Mouse (Mus musculus) kidney, embryonic 16.5 days (tissue): ENCODE measurements around the gene Slc12a6. TPM values are rescaled to one million over a fixed set of nuclear protein-coding genes. Genes with fewer than 3 reads are reported as not detected.

Source experiments
- ATAC-seq: fragments of 200-750 bp; cut with Nextera tagmentation; 2 replicates; pipeline ENCODE4 v1.8.0; 2017; ENCODE audit warnings: moderate TSS enrichment; ENCODE audit not compliant: low FRiP score, low TSS enrichment
- H3K27ac ChIP-seq: fragments of 300-500 bp; sonication (generic); 2 replicates; pipeline ENCODE4 v1.5.1; 2014; ENCODE audit warnings: low read length
- H3K27me3 ChIP-seq: fragments of 300-500 bp; sonication (generic); 2 replicates; pipeline ENCODE4 v1.6.1; 2014; ENCODE audit warnings: low read length, control low read depth, mixed read lengths; ENCODE audit not compliant: insufficient read depth
- H3K36me3 ChIP-seq: fragments of 300-500 bp; sonication (generic); 2 replicates; pipeline ENCODE4 v1.6.1; 2014; ENCODE audit warnings: low read length, control low read depth, mixed read lengths; ENCODE audit not compliant: insufficient read depth
- H3K4me1 ChIP-seq: fragments of 300-500 bp; sonication (generic); 2 replicates; pipeline ENCODE4 v1.6.1; 2014; ENCODE audit warnings: low read length, control low read depth, mixed read lengths; ENCODE audit not compliant: insufficient read depth
- H3K4me2 ChIP-seq: fragments of 300-500 bp; sonication (generic); replicated peaks from 2 replicates; pipeline ENCODE4 v1.6.1; 2014; ENCODE audit warnings: low read depth, low read length
- H3K4me3 ChIP-seq: fragments of 300-500 bp; sonication (generic); 2 replicates; pipeline ENCODE4 v1.5.1; 2014; ENCODE audit warnings: mild to moderate bottlenecking, low read length
- H3K9ac ChIP-seq: fragments of 300-500 bp; sonication (generic); replicated peaks from 2 replicates; pipeline ENCODE4 v1.6.1; 2014; ENCODE audit warnings: low read length
- H3K9me3 ChIP-seq: fragments of 300-500 bp; sonication (generic); 2 replicates; pipeline ENCODE4 v1.6.1; 2016; ENCODE audit warnings: low read length, control low read depth
- WGBS: fragments of 180-500 bp; shearing (Covaris S2); extraction: QIAGEN DNeasy Blood & Tissue Kit; methylation state at CpG from one replicate; pipeline ENCODE4 v1.1.7; 2014; 5-methylcytosine and 5-hydroxymethylcytosine counted together
- polyA plus RNA-seq: library from polyadenylated mRNA; unstranded; fragments of >200 nt; fragmentation: Nextera tagmentation; extraction: Ambion mirVana; gene quantifications from 2 replicates; pipeline ENCODE4 v1.2.1, GENCODE M21; 2015

The Slc12a6 gene
- polyA plus RNA-seq, 1 experiment from 2014 or later, result 9.4 TPM

- H3K36me3 ChIP-seq, result peaks cover 17% of the 10 kb centered on the region; the same call in 1 of the 2 replicates
- no peaks in the 10 kb centered on the region for H3K27me3 ChIP-seq
- H3K9ac ChIP-seq, result no peak overlapping the region
- H3K9me3 ChIP-seq, result no peaks in the 10 kb centered on the region
- no peak for ATAC-seq
- WGBS, result 85% methylated on average over 3 of the region's 3 CpGs
- no peak overlapping the region for H3K4me2 ChIP-seq
- H3K27ac ChIP-seq, result no peak overlapping the region
- H3K4me1 ChIP-seq, result no peaks in the 10 kb centered on the region
- no peak overlapping the region for H3K4me3 ChIP-seq
Observed at GRCm38 (mm10) chr2:112348246-112348645, 82.6 kb downstream of the Slc12a6 start.

GRCm38 (mm10) chr2:112353685-112354455 is 88.2 kb downstream of the Slc12a6 start:
- peak; percentile 72; the same call in 1 of the 2 replicates for ATAC-seq
- Histone ChIP-seq H3K4me3 (no peak overlapping the region), H3K4me2 (no peak overlapping the region), H3K9me3 (no peaks in the 10 kb centered on the region), H3K36me3 (peaks cover 29% of the 10 kb centered on the region; the same call in 1 of the 2 replicates), H3K27me3 (no peaks in the 10 kb centered on the region), H3K27ac (no peak overlapping the region), H3K4me1 (no peaks in the 10 kb centered on the region), H3K9ac (no peak overlapping the region)
- 48% methylated on average over 7 of the region's 7 CpGs for WGBS

GRCm38 (mm10) chr2:112359611-112360010 is 94.0 kb downstream of the Slc12a6 start:
- Histone ChIP-seq H3K27me3 (no peaks in the 10 kb centered on the region), H3K27ac (no peak overlapping the region)
- ATAC-seq, result peak; percentile 20; the same call in 1 of the 2 replicates

GRCm38 (mm10) chr2:112360012-112360780 is 94.6 kb downstream of the Slc12a6 start:
- no peak overlapping the region for H3K4me3 ChIP-seq
- no peak overlapping the region for H3K4me2 ChIP-seq
- H3K9ac ChIP-seq, result no peak overlapping the region
- peak; percentile 75; the same call in 1 of the 2 replicates for ATAC-seq
- H3K27ac ChIP-seq, result 0 out of 2 replicates have a peak overlapping the region, but pooled peaks have one; percentile 4
- 0 out of 2 replicates have a peak, but pooled peaks cover 8% of the 10 kb centered on the region for H3K4me1 ChIP-seq
- peaks cover 55% of the 10 kb centered on the region for H3K36me3 ChIP-seq
- no peaks in the 10 kb centered on the region for H3K9me3 ChIP-seq
- no peaks in the 10 kb centered on the region for H3K27me3 ChIP-seq
- 52% methylated on average over 12 of the region's 12 CpGs for WGBS

More at GRCm38 (mm10) chr2:112359611-112360010, 94.0 kb downstream of the Slc12a6 start:
- Histone ChIP-seq H3K4me3 (no peak overlapping the region), H3K9me3 (no peaks in the 10 kb centered on the region), H3K36me3 (peaks cover 53% of the 10 kb centered on the region), H3K4me1 (0 out of 2 replicates have a peak, but pooled peaks cover 8% of the 10 kb centered on the region), H3K4me2 (no peak overlapping the region), H3K9ac (no peak overlapping the region)
- 41% methylated on average over 2 of the region's 2 CpGs for WGBS

GRCm38 (mm10) chr2:112360781-112361169 is 95.2 kb downstream of the Slc12a6 start:
- Histone ChIP-seq H3K36me3 (peaks cover 55% of the 10 kb centered on the region), H3K27ac (no peak overlapping the region), H3K27me3 (no peaks in the 10 kb centered on the region), H3K4me3 (no peak overlapping the region), H3K4me1 (0 out of 2 replicates have a peak, but pooled peaks cover 8% of the 10 kb centered on the region), H3K9me3 (no peaks in the 10 kb centered on the region), H3K4me2 (no peak overlapping the region), H3K9ac (no peak overlapping the region)
- ATAC-seq, result peak; percentile 78
- 38% methylated on average over 2 of the region's 2 CpGs for WGBS

GRCm38 (mm10) chr2:112367222-112367621 is 101.6 kb downstream of the Slc12a6 start:
- H3K27ac ChIP-seq, result peak overlapping the region; percentile 88; the same call in 1 of the 2 replicates
- ATAC-seq, result 0 out of 2 replicates have a peak, but pooled peaks have one; percentile 53
- no peaks in the 10 kb centered on the region for H3K27me3 ChIP-seq
- H3K4me2 ChIP-seq, result peak overlapping the region; percentile 80
- peaks cover 20% of the 10 kb centered on the region for H3K36me3 ChIP-seq
- H3K9me3 ChIP-seq, result no peaks in the 10 kb centered on the region
- WGBS, result 14% methylated on average over 15 of the region's 15 CpGs
- peak overlapping the region; percentile 70 for H3K4me3 ChIP-seq
- H3K4me1 ChIP-seq, result peaks cover 9% of the 10 kb centered on the region
- peak overlapping the region; percentile 77 for H3K9ac ChIP-seq

- 1% methylated on average over 46 of the region's 46 CpGs for WGBS
Observed at GRCm38 (mm10) chr2:112367726-112368673, 102.4 kb downstream of the Slc12a6 start, which contains the start of gene Emc4. Gene Emc4 (minus strand): TSS chr2:112368027.

GRCm38 (mm10) chr2:112369941-112370340 is 104.3 kb downstream of the Slc12a6 start:
- Histone ChIP-seq H3K9ac (no peak overlapping the region), H3K36me3 (no peaks in the 10 kb centered on the region), H3K27ac (no peak overlapping the region), H3K9me3 (no peaks in the 10 kb centered on the region), H3K4me3 (no peak overlapping the region), H3K4me2 (no peak overlapping the region), H3K4me1 (peaks cover 9% of the 10 kb centered on the region), H3K27me3 (peaks cover 3% of the 10 kb centered on the region; the same call in 1 of the 2 replicates)
- ATAC-seq, result no peak
- WGBS, result 69% methylated on average over 5 of the region's 5 CpGs

More at GRCm38 (mm10) chr2:112367726-112368673, 102.4 kb downstream of the Slc12a6 start, which contains the start of gene Emc4:
- Histone ChIP-seq H3K9me3 (no peaks in the 10 kb centered on the region), H3K9ac (peak within 1 kb of the TSS; percentile 77), H3K36me3 (peaks cover 16% of the 10 kb centered on the region), H3K27ac (peak within 1 kb of the TSS; percentile 88), H3K27me3 (no peaks in the 10 kb centered on the region), H3K4me2 (peak within 1 kb of the TSS; percentile 80), H3K4me3 (peak within 1 kb of the TSS; percentile 70), H3K4me1 (peaks cover 9% of the 10 kb centered on the region)
- ATAC-seq, result peak; percentile 90

GRCm38 (mm10) chr2:112373141-112373540 is 107.5 kb downstream of the Slc12a6 start:
- ATAC-seq, result no peak
- peaks cover 6% of the 10 kb centered on the region; the same call in 1 of the 2 replicates for H3K27me3 ChIP-seq
- H3K4me1 ChIP-seq, result no peaks in the 10 kb centered on the region
- no peak overlapping the region for H3K4me3 ChIP-seq
- no peaks in the 10 kb centered on the region for H3K36me3 ChIP-seq
- no peak overlapping the region for H3K9ac ChIP-seq
- WGBS, result 67% methylated on average over 4 of the region's 4 CpGs
- H3K4me2 ChIP-seq, result no peak overlapping the region
- H3K27ac ChIP-seq, result no peak overlapping the region
- no peaks in the 10 kb centered on the region for H3K9me3 ChIP-seq
